Mouse (Mus musculus): Measurements from ENCODE around the gene Fam43b.

DNA sequence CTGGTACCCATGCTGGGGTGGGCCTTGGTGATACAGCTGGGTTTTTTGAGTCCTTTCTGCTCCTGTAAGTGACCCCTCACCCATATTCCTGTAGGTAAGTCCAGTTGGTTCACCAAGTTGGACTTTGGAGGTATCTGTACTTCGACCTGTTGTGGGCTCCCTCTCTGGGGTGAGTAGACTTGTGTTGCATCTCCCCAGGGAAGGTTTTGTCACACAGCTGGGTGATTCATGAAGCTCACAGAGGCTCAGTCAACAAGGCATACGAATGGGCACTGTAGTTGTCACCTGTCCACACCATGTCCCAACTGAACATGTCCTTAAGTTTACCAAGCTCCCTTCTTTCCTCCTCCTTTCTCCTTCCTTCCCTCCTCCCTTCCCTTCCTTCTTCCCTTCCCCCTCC lies 29.8 kb downstream of the Fam43b start:
- no peak for TF ChIP-seq CTCF (IDR thresholded peaks at IDR 0.05; ENCODE audit: borderline replicate concordance, insufficient read depth, low read length)
- no peak for TF ChIP-seq POLR2A (IDR thresholded peaks at IDR 0.05; ENCODE audit: low read depth, low read length)

Data from embryonic fibroblast, embryonic 13.5 days (primary cell).